Mouse (Mus musculus): ENCODE data around the gene Kank1.

Kank1 gene

GRCm38 (mm10) chr19:25365698-25366097 is 128.9 kb downstream of the Kank1 start:
- CTCF ChIA-PET = no interaction called here

- CTCF ChIA-PET = no interaction called here
These were observed 129.8 kb downstream of the Kank1 start for GRCm38 (mm10) chr19:25366620-25367019.

GRCm38 (mm10) chr19:25370428-25370827 is 133.7 kb downstream of the Kank1 start:
- CTCF ChIA-PET = no interaction called here

GRCm38 (mm10) chr19:25372794-25373193 is 136.0 kb downstream of the Kank1 start:
- CTCF ChIA-PET = no interaction called here

- CTCF ChIA-PET = interaction anchor here (0.7 kb wide), 1 partner anchor 93 kb away, joined by 3 read pairs; no protein-coding TSS in a partner anchor
These were observed 136.8 kb downstream of the Kank1 start for GRCm38 (mm10) chr19:25373594-25373993.

GRCm38 (mm10) chr19:25374191-25374590 is 137.4 kb downstream of the Kank1 start:
- CTCF ChIA-PET = interaction anchor here (0.7 kb wide), 1 partner anchor 92 kb away, joined by 3 read pairs; no protein-coding TSS in a partner anchor

GRCm38 (mm10) chr19:25374926-25375325 is 138.2 kb downstream of the Kank1 start:
- CTCF ChIA-PET = no interaction called here

GRCm38 (mm10) chr19:25376871-25377270 is 140.1 kb downstream of the Kank1 start:
- CTCF ChIA-PET = no interaction called here

GRCm38 (mm10) chr19:25380675-25381074 is 143.9 kb downstream of the Kank1 start:
- CTCF ChIA-PET = no interaction called here

- CTCF ChIA-PET = no interaction called here
These were observed 145.2 kb downstream of the Kank1 start for GRCm38 (mm10) chr19:25381972-25382371.

GRCm38 (mm10) chr19:25382494-25382893 is 145.7 kb downstream of the Kank1 start:
- CTCF ChIA-PET = interaction anchor here (0.6 kb wide), 1 partner anchor 627 kb away, joined by 3 read pairs; no protein-coding TSS in a partner anchor

GRCm38 (mm10) chr19:25383386-25384146 is 146.8 kb downstream of the Kank1 start:
- CTCF ChIA-PET = no interaction called here

GRCm38 (mm10) chr19:25385981-25386380 is 149.2 kb downstream of the Kank1 start:
- CTCF ChIA-PET = no interaction called here

GRCm38 (mm10) chr19:25386679-25387470 is 150.1 kb downstream of the Kank1 start:
- CTCF ChIA-PET = no interaction called here

- CTCF ChIA-PET = no interaction called here
These were observed 151.1 kb downstream of the Kank1 start for GRCm38 (mm10) chr19:25387902-25388301.

- CTCF ChIA-PET = interaction anchor here (0.7 kb wide), 1 partner anchor 28 kb away, joined by 33 read pairs; no protein-coding TSS in a partner anchor
These were observed 155.4 kb downstream of the Kank1 start for GRCm38 (mm10) chr19:25392135-25392534.

GRCm38 (mm10) chr19:25395035-25395434 is 158.3 kb downstream of the Kank1 start:
- CTCF ChIA-PET = no interaction called here

- CTCF ChIA-PET = no interaction called here
These were observed 160.0 kb downstream of the Kank1 start for GRCm38 (mm10) chr19:25396709-25397266.

- CTCF ChIA-PET = no interaction called here
These were observed 162.9 kb downstream of the Kank1 start for GRCm38 (mm10) chr19:25399511-25400211.

- CTCF ChIA-PET = no interaction called here
These were observed 163.6 kb downstream of the Kank1 start for GRCm38 (mm10) chr19:25400212-25400913.

GRCm38 (mm10) chr19:25401521-25401920 is 164.7 kb downstream of the Kank1 start:
- CTCF ChIA-PET = no interaction called here

Measured in spleen, embryonic (tissue).